Mouse (Mus musculus): ENCODE data around the gene Akap7. TPM values are rescaled to one million over a fixed set of nuclear protein-coding genes. Genes with fewer than 3 reads are reported as not detected.

Gene Akap7
- total RNA-seq, 2 experiments from 2014 or later: 47.5 to 60.7 TPM

- intact Hi-C loops (cut with DNase I): loop anchor here (5.0 kb wide), 1 partner anchor 33 kb away; no protein-coding TSS in a partner anchor
- DNase-seq: no peak
Observed at GRCm38 (mm10) chr10:25299031-25299529, 8.6 kb downstream of the Akap7 start.

GRCm38 (mm10) chr10:25298264-25298671, 9.4 kb downstream of the Akap7 start:
- peak in 1 of 2 experiments; percentile 40 for DNase-seq
- intact Hi-C loops (cut with DNase I): loop anchor here (5.0 kb wide), 1 partner anchor 34 kb away; no protein-coding TSS in a partner anchor

- intact Hi-C loops (cut with DNase I): loop anchor here (2.0 to 5.0 kb wide), 2 partner anchors 35 to 63 kb away; no protein-coding TSS in a partner anchor
- DNase-seq: peak in 1 of 2 experiments; percentile 29
Observed at GRCm38 (mm10) chr10:25297666-25298263, 9.9 kb downstream of the Akap7 start.

GRCm38 (mm10) chr10:25296657-25297369, 10.9 kb downstream of the Akap7 start:
- intact Hi-C loops (cut with DNase I): loop anchor here (2.0 to 5.0 kb wide), 2 partner anchors 35 to 64 kb away; no protein-coding TSS in a partner anchor
- peak; percentile 95 to 96 for DNase-seq

GRCm38 (mm10) chr10:25296286-25296656, 11.4 kb downstream of the Akap7 start:
- intact Hi-C loops (cut with DNase I): loop anchor here (2.0 to 5.0 kb wide), 2 partner anchors 36 to 65 kb away; no protein-coding TSS in a partner anchor
- no peak for DNase-seq

- no peak for DNase-seq
- intact Hi-C loops (cut with DNase I): loop anchor here (2.0 to 5.0 kb wide), 2 partner anchors 36 to 65 kb away; no protein-coding TSS in a partner anchor
Observed at GRCm38 (mm10) chr10:25295836-25296235, 11.8 kb downstream of the Akap7 start.

- no peak for DNase-seq
- intact Hi-C loops (cut with DNase I): loop anchor here (5.0 kb wide), 1 partner anchor 37 kb away; no protein-coding TSS in a partner anchor
Observed at GRCm38 (mm10) chr10:25294999-25295398, 12.7 kb downstream of the Akap7 start.

- intact Hi-C loops (cut with DNase I): no loop called here
- no peak for DNase-seq
Observed at GRCm38 (mm10) chr10:25293796-25294195, 13.9 kb downstream of the Akap7 start.

GRCm38 (mm10) chr10:25291053-25291452, 16.6 kb downstream of the Akap7 start:
- intact Hi-C loops (cut with DNase I): no loop called here
- DNase-seq: peak; percentile 55 to 65

- DNase-seq: no peak
- intact Hi-C loops (cut with DNase I): no loop called here
Observed at GRCm38 (mm10) chr10:25285100-25285811, 22.4 kb downstream of the Akap7 start.

- no peak for DNase-seq
- intact Hi-C loops (cut with DNase I): no loop called here
Observed at GRCm38 (mm10) chr10:25284427-25285099, 23.1 kb downstream of the Akap7 start.

GRCm38 (mm10) chr10:25283397-25283796, 24.3 kb downstream of the Akap7 start:
- DNase-seq: peak in 1 of 2 experiments; percentile 47
- intact Hi-C loops (cut with DNase I): no loop called here

- DNase-seq: peak in 1 of 2 experiments; percentile 18
Observed at GRCm38 (mm10) chr10:25280141-25280540, 27.5 kb downstream of the Akap7 start.

GRCm38 (mm10) chr10:25279406-25279805, 28.3 kb downstream of the Akap7 start:
- no peak for DNase-seq
- intact Hi-C loops (cut with DNase I): no loop called here

More at GRCm38 (mm10) chr10:25280141-25280540, 27.5 kb downstream of the Akap7 start:
- intact Hi-C loops (cut with DNase I): no loop called here

- intact Hi-C loops (cut with DNase I): no loop called here
- no peak for DNase-seq
Observed at GRCm38 (mm10) chr10:25275492-25275891, 32.2 kb downstream of the Akap7 start.

GRCm38 (mm10) chr10:25274621-25275330, 32.9 kb downstream of the Akap7 start:
- DNase-seq: no peak
- intact Hi-C loops (cut with DNase I): no loop called here

GRCm38 (mm10) chr10:25273731-25274130, 33.9 kb downstream of the Akap7 start:
- intact Hi-C loops (cut with DNase I): no loop called here
- no peak for DNase-seq

- intact Hi-C loops (cut with DNase I): no loop called here
- no peak for DNase-seq
Observed at GRCm38 (mm10) chr10:25271756-25272155, 35.9 kb downstream of the Akap7 start.

GRCm38 (mm10) chr10:25271207-25271606, 36.5 kb downstream of the Akap7 start:
- intact Hi-C loops (cut with DNase I): no loop called here
- no peak for DNase-seq

Measured in heart, postnatal 14 days (tissue).